In the genomic region with DNA sequence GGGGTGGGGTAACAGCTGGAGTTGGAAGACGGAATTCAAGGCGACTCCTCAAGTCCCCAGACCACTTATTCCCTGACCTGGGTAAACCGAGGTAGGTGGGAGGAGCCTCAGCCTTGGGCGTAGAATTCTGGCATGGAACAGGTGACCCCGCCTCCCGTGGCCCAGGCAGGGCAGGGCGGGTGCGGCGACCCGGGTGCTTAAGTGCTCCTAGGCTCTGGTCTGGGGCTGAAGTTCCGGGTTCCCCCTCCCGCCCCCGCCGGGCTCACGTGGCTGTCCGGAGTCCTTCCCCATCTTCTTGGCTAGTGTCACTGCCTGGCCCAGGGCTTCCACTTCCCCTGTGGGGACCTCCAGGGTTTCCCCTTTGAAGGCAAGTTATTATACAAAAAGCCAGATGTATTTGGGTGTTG, we compare ENCODE assay signal across 7 mouse cellular contexts. TPM values are rescaled to one million over a fixed set of nuclear protein-coding genes. Genes with fewer than 3 reads are reported as not detected.
DNase-seq lines count a peak whose midpoint lies in the region; ATAC-seq and TF ChIP-seq lines count a peak whose summit lies in the region.

No protein-coding gene starts in this region.

- H3K4me3 ChIP-seq in embryonic facial prominence, embryonic 14.5 days (ENCODE audit: low read depth, low read length) = 0 out of 2 replicates have a peak overlapping the region, but pooled peaks have one; percentile 3
- H3K4me3 ChIP-seq in liver, embryonic 13.5 days (replicated peaks) = peak overlapping the region; percentile 92
- peak overlapping the region; percentile 66 for H3K4me3 ChIP-seq in small intestine, adult 2 months (ENCODE audit: low read depth, low read length)
- H3K4me3 ChIP-seq in midbrain, postnatal 0 days (ENCODE audit: low read depth, low read length) = no peak overlapping the region

- DNase-seq in thymus, adult 18-20 months = peak; percentile 41 to 60
- no peak for DNase-seq in thymus, postnatal 10 days (ENCODE audit: low spot score in 2 of 2)
- no peak for DNase-seq in embryonic facial prominence, embryonic 14.5 days (ENCODE audit: low spot score)
- DNase-seq in heart, postnatal 4 days = peak; percentile 64
- DNase-seq in liver, embryonic 13.5 days = peak; percentile 78
- DNase-seq in midbrain, postnatal 0 days (ENCODE audit: low spot score) = no peak

- 3% methylated on average over 13 of the region's 16 CpGs for WGBS in embryonic facial prominence, embryonic 14.5 days
- WGBS in liver, embryonic 13.5 days (ENCODE audit: insufficient replicate concordance) = 1% methylated on average over 16 of the region's 16 CpGs
- 1% methylated on average over 16 of the region's 16 CpGs for WGBS in small intestine, adult 2 months
- under 1% methylated on average over 16 of the region's 16 CpGs for WGBS in midbrain, postnatal 0 days

- peak overlapping the region; percentile 15; the same call in 1 of the 2 replicates for H3K4me2 ChIP-seq in embryonic facial prominence, embryonic 14.5 days (ENCODE audit: low read depth, low read length)
- peak overlapping the region; percentile 95 for H3K4me2 ChIP-seq in liver, embryonic 13.5 days
- no peak overlapping the region for H3K4me2 ChIP-seq in midbrain, postnatal 0 days (ENCODE audit: low read depth, low read length, poor library complexity, severe bottlenecking)

- TF ChIP-seq CTCF in small intestine, adult 2 months (IDR thresholded peaks at IDR 0.05; ENCODE audit: extremely low read depth, insufficient read length, insufficient replicate concordance, low read depth, low read length) = no peak
- TF ChIP-seq CTCF in midbrain, postnatal 0 days (IDR thresholded peaks at IDR 0.05) = no peak

- H3K36me3 ChIP-seq in embryonic facial prominence, embryonic 14.5 days (ENCODE audit: control insufficient read depth, insufficient read depth, low read length) = no peaks in the 10 kb centered on the region
- H3K36me3 ChIP-seq in liver, embryonic 13.5 days = peaks cover 5% of the 10 kb centered on the region; the same call in 1 of the 2 replicates
- no peaks in the 10 kb centered on the region for H3K36me3 ChIP-seq in small intestine, adult 2 months (ENCODE audit: control insufficient read depth, insufficient read depth, low read length)
- H3K36me3 ChIP-seq in midbrain, postnatal 0 days (ENCODE audit: insufficient read depth, low read length) = no peaks in the 10 kb centered on the region

- 0 out of 2 replicates have a peak overlapping the region, but pooled peaks have one; percentile 25 for H3K9ac ChIP-seq in embryonic facial prominence, embryonic 14.5 days (ENCODE audit: low read depth, low read length)
- H3K9ac ChIP-seq in liver, embryonic 13.5 days = peak overlapping the region; percentile 97
- H3K9ac ChIP-seq in midbrain, postnatal 0 days (replicated peaks; ENCODE audit: low read length, poor library complexity, severe bottlenecking) = no peak overlapping the region

- H3K27me3 ChIP-seq in embryonic facial prominence, embryonic 14.5 days (replicated peaks; ENCODE audit: control insufficient read depth, insufficient read depth, low read length) = peaks cover 25% of the 10 kb centered on the region
- H3K27me3 ChIP-seq in liver, embryonic 13.5 days = no peaks in the 10 kb centered on the region
- H3K27me3 ChIP-seq in small intestine, adult 2 months (ENCODE audit: control insufficient read depth, insufficient read depth, low read length) = no peaks in the 10 kb centered on the region
- H3K27me3 ChIP-seq in midbrain, postnatal 0 days (ENCODE audit: insufficient read depth, low read length) = peaks cover 13% of the 10 kb centered on the region

- ATAC-seq in embryonic facial prominence, embryonic 14.5 days (ENCODE audit: low read depth) = no peak
- peak; percentile 14 for ATAC-seq in liver, embryonic 13.5 days (ENCODE audit: low read depth)
- no peak for ATAC-seq in midbrain, postnatal 0 days (ENCODE audit: low FRiP score)

- peak; percentile 42; the same call in 1 of the 2 replicates for TF ChIP-seq POLR2A in small intestine, adult 2 months (IDR thresholded peaks at IDR 0.05; ENCODE audit: low read depth, low read length)

- no peaks in the 10 kb centered on the region for H3K9me3 ChIP-seq in embryonic facial prominence, embryonic 14.5 days (ENCODE audit: control insufficient read depth, low read length)
- H3K9me3 ChIP-seq in liver, embryonic 13.5 days (replicated peaks) = no peaks in the 10 kb centered on the region
- no peaks in the 10 kb centered on the region for H3K9me3 ChIP-seq in midbrain, postnatal 0 days (ENCODE audit: low read length)

- H3K4me1 ChIP-seq in embryonic facial prominence, embryonic 14.5 days (ENCODE audit: control insufficient read depth, insufficient read depth, low read length) = peaks cover 23% of the 10 kb centered on the region
- peaks cover 53% of the 10 kb centered on the region for H3K4me1 ChIP-seq in liver, embryonic 13.5 days (replicated peaks)
- H3K4me1 ChIP-seq in small intestine, adult 2 months (ENCODE audit: control insufficient read depth, insufficient read depth, insufficient read length, low read length) = peaks cover 17% of the 10 kb centered on the region
- H3K4me1 ChIP-seq in midbrain, postnatal 0 days (ENCODE audit: insufficient read depth, low read length) = 0 out of 2 replicates have a peak, but pooled peaks cover 6% of the 10 kb centered on the region

- H3K27ac ChIP-seq in embryonic facial prominence, embryonic 14.5 days (replicated peaks; ENCODE audit: low read depth, low read length) = no peak overlapping the region
- H3K27ac ChIP-seq in liver, embryonic 13.5 days = peak overlapping the region; percentile 99
- peak overlapping the region; percentile 99 for H3K27ac ChIP-seq in small intestine, adult 2 months (ENCODE audit: insufficient read depth, low read depth, low read length)
- H3K27ac ChIP-seq in midbrain, postnatal 0 days (ENCODE audit: low read depth, low read length) = no peak overlapping the region

RNA-seq across cellular contexts. Expression of gene Zbtb7a, which starts 0.8 kb away (rescaled TPM):
- polyA plus RNA-seq in embryonic facial prominence, embryonic 14.5 days (2014; fragmentation: Nextera tagmentation; extraction: Ambion mirVana) = 24.1 and 25.9 TPM in 2 replicates
- 10 to 100 TPM; 37.0 to 43.0 TPM for total RNA-seq in heart, postnatal 4 days (2021)
- 49.1 and 49.6 TPM in 2 replicates for polyA plus RNA-seq in liver, embryonic 13.5 days (2015; fragmentation: Nextera tagmentation; extraction: Ambion mirVana)
- 94.8 and 187 TPM in 2 replicates for polyA plus RNA-seq in small intestine, adult 2 months (2012; rRNA removed)
- total RNA-seq in midbrain, postnatal 0 days (2014; rRNA removed) = 23.6 and 29.5 TPM in 2 replicates
- polyA plus RNA-seq in midbrain, postnatal 0 days (2015; fragmentation: Nextera tagmentation; extraction: Ambion mirVana) = 16.1 and 18.0 TPM in 2 replicates

RNA-seq across cellular contexts. Expression of gene Map2k2, which starts 28.5 kb away (rescaled TPM):
- polyA plus RNA-seq in embryonic facial prominence, embryonic 14.5 days (2014; fragmentation: Nextera tagmentation; extraction: Ambion mirVana) = 166 and 178 TPM in 2 replicates
- 100 to 1,000 TPM; 134 to 141 TPM for total RNA-seq in heart, postnatal 4 days (2021)
- 127 and 130 TPM in 2 replicates for polyA plus RNA-seq in liver, embryonic 13.5 days (2015; fragmentation: Nextera tagmentation; extraction: Ambion mirVana)
- 214 and 554 TPM in 2 replicates for polyA plus RNA-seq in small intestine, adult 2 months (2012; rRNA removed)
- total RNA-seq in midbrain, postnatal 0 days (2014; rRNA removed) = 256 and 261 TPM in 2 replicates
- polyA plus RNA-seq in midbrain, postnatal 0 days (2015; fragmentation: Nextera tagmentation; extraction: Ambion mirVana) = 210 and 218 TPM in 2 replicates

RNA-seq across cellular contexts. Expression of gene Pias4, which starts 33.5 kb away (rescaled TPM):
- polyA plus RNA-seq in embryonic facial prominence, embryonic 14.5 days (2014; fragmentation: Nextera tagmentation; extraction: Ambion mirVana) = 33.2 and 35.6 TPM in 2 replicates
- 10 to 100 TPM; 17.5 to 18.6 TPM for total RNA-seq in heart, postnatal 4 days (2021)
- 23.5 and 23.8 TPM in 2 replicates for polyA plus RNA-seq in liver, embryonic 13.5 days (2015; fragmentation: Nextera tagmentation; extraction: Ambion mirVana)
- 29.1 and 53.3 TPM in 2 replicates for polyA plus RNA-seq in small intestine, adult 2 months (2012; rRNA removed)
- total RNA-seq in midbrain, postnatal 0 days (2014; rRNA removed) = 31.2 and 38.0 TPM in 2 replicates
- polyA plus RNA-seq in midbrain, postnatal 0 days (2015; fragmentation: Nextera tagmentation; extraction: Ambion mirVana) = 30.1 and 31.3 TPM in 2 replicates

RNA-seq across cellular contexts. Expression of gene Creb3l3, which starts 35.5 kb away (rescaled TPM):
- 0.60 and 0.68 TPM in 2 replicates for polyA plus RNA-seq in embryonic facial prominence, embryonic 14.5 days (2014; fragmentation: Nextera tagmentation; extraction: Ambion mirVana)
- total RNA-seq in heart, postnatal 4 days (2021) = 1 to 10 TPM; 1.8 to 2.3 TPM
- 22.3 and 22.5 TPM in 2 replicates for polyA plus RNA-seq in liver, embryonic 13.5 days (2015; fragmentation: Nextera tagmentation; extraction: Ambion mirVana)
- 163 and 498 TPM in 2 replicates for polyA plus RNA-seq in small intestine, adult 2 months (2012; rRNA removed)
- 0.28 and 1.6 TPM in 2 replicates for total RNA-seq in midbrain, postnatal 0 days (2014; rRNA removed)
- 0.62 and 0.81 TPM in 2 replicates for polyA plus RNA-seq in midbrain, postnatal 0 days (2015; fragmentation: Nextera tagmentation; extraction: Ambion mirVana)

RNA-seq across cellular contexts. Expression of gene Eef2, which starts 42.2 kb away (rescaled TPM):
- 549 and 578 TPM in 2 replicates for polyA plus RNA-seq in embryonic facial prominence, embryonic 14.5 days (2014; fragmentation: Nextera tagmentation; extraction: Ambion mirVana)
- total RNA-seq in heart, postnatal 4 days (2021) = 1,000 to 10,000 TPM; 1,326 to 1,351 TPM
- polyA plus RNA-seq in liver, embryonic 13.5 days (2015; fragmentation: Nextera tagmentation; extraction: Ambion mirVana) = 369 and 384 TPM in 2 replicates
- 755 and 1,606 TPM in 2 replicates for polyA plus RNA-seq in small intestine, adult 2 months (2012; rRNA removed)
- total RNA-seq in midbrain, postnatal 0 days (2014; rRNA removed) = 2,062 and 2,304 TPM in 2 replicates
- polyA plus RNA-seq in midbrain, postnatal 0 days (2015; fragmentation: Nextera tagmentation; extraction: Ambion mirVana) = 440 and 459 TPM in 2 replicates

Comparison
In these comparisons a context has a peak if more than half of its experiments do, and no peak if none do; other contexts are left out.
1. DNase-seq: peak in thymus, adult 18-20 months (2 of 2), heart, postnatal 4 days (single experiment) and liver, embryonic 13.5 days (single experiment); none in thymus, postnatal 10 days (0 of 2), embryonic facial prominence, embryonic 14.5 days (single experiment) and midbrain, postnatal 0 days (single experiment).
2. H3K27ac ChIP-seq: peak in liver, embryonic 13.5 days (single experiment) and small intestine, adult 2 months (single experiment); none in embryonic facial prominence, embryonic 14.5 days (single experiment) and midbrain, postnatal 0 days (single experiment).